Mouse (Mus musculus): ENCODE measurements at regions not wholly inside any gene's neighbourhood (a gene's known extent, or its start where the extent isn't known, plus 50 kb on each side); places are given as distances from the start of the nearest gene placed in this dataset.

- Histone ChIP-seq H3K9me3 (replicated peaks; ENCODE audit: control insufficient read depth, low read length) (no peaks in the 10 kb centered on the region), H3K4me1 (ENCODE audit: control insufficient read depth, insufficient read depth, low read length) (no peaks in the 10 kb centered on the region), H3K27ac (ENCODE audit: low read depth, low read length) (no peak overlapping the region), H3K36me3 (ENCODE audit: control insufficient read depth, insufficient read depth, low read length) (no peaks in the 10 kb centered on the region), H3K27me3 (replicated peaks; ENCODE audit: control insufficient read depth, insufficient read depth, low read length) (no peaks in the 10 kb centered on the region), H3K4me3 (ENCODE audit: low read depth, low read length) (no peak overlapping the region), H3K4me2 (ENCODE audit: low read length) (no peak overlapping the region), H3K9ac (ENCODE audit: low read length) (no peak overlapping the region)
- 89% methylated on average over 8 of the region's 8 CpGs for WGBS
- no peak for DNase-seq (ENCODE audit: low spot score)
- ATAC-seq: no peak
These were observed 227.2 kb upstream of the Foxq1 start for GRCm38 (mm10) chr13:31328756-31329155.

- DNase-seq (ENCODE audit: low spot score) (no peak), ATAC-seq (no peak)
- Histone ChIP-seq H3K4me2 (ENCODE audit: low read length) (no peak overlapping the region), H3K4me1 (ENCODE audit: control insufficient read depth, insufficient read depth, low read length) (no peaks in the 10 kb centered on the region), H3K9me3 (replicated peaks; ENCODE audit: control insufficient read depth, low read length) (no peaks in the 10 kb centered on the region), H3K36me3 (ENCODE audit: control insufficient read depth, insufficient read depth, low read length) (no peaks in the 10 kb centered on the region), H3K27me3 (replicated peaks; ENCODE audit: control insufficient read depth, insufficient read depth, low read length) (no peaks in the 10 kb centered on the region), H3K4me3 (ENCODE audit: low read depth, low read length) (no peak overlapping the region), H3K9ac (ENCODE audit: low read length) (no peak overlapping the region), H3K27ac (ENCODE audit: low read depth, low read length) (no peak overlapping the region)
- WGBS: 81% methylated on average over 5 of the region's 5 CpGs
These were observed 225.2 kb upstream of the Foxq1 start for GRCm38 (mm10) chr13:31330731-31331130.

- Histone ChIP-seq H3K4me2 (ENCODE audit: low read length) (no peak overlapping the region), H3K9ac (ENCODE audit: low read length) (no peak overlapping the region), H3K27me3 (replicated peaks; ENCODE audit: control insufficient read depth, insufficient read depth, low read length) (no peaks in the 10 kb centered on the region), H3K4me1 (ENCODE audit: control insufficient read depth, insufficient read depth, low read length) (no peaks in the 10 kb centered on the region), H3K9me3 (replicated peaks; ENCODE audit: control insufficient read depth, low read length) (no peaks in the 10 kb centered on the region), H3K36me3 (ENCODE audit: control insufficient read depth, insufficient read depth, low read length) (no peaks in the 10 kb centered on the region), H3K27ac (ENCODE audit: low read depth, low read length) (no peak overlapping the region), H3K4me3 (ENCODE audit: low read depth, low read length) (no peak overlapping the region)
- DNase-seq (ENCODE audit: low spot score) (no peak), ATAC-seq (no peak)
- 86% methylated on average over 3 of the region's 3 CpGs for WGBS
These were observed 221.0 kb upstream of the Foxq1 start for GRCm38 (mm10) chr13:31334981-31335380.

- Histone ChIP-seq H3K27ac (ENCODE audit: low read depth, low read length) (no peak overlapping the region), H3K36me3 (ENCODE audit: control insufficient read depth, insufficient read depth, low read length) (no peaks in the 10 kb centered on the region), H3K9ac (ENCODE audit: low read length) (no peak overlapping the region), H3K4me1 (ENCODE audit: control insufficient read depth, insufficient read depth, low read length) (no peaks in the 10 kb centered on the region), H3K4me2 (ENCODE audit: low read length) (no peak overlapping the region), H3K9me3 (replicated peaks; ENCODE audit: control insufficient read depth, low read length) (no peaks in the 10 kb centered on the region), H3K4me3 (ENCODE audit: low read depth, low read length) (no peak overlapping the region), H3K27me3 (replicated peaks; ENCODE audit: control insufficient read depth, insufficient read depth, low read length) (no peaks in the 10 kb centered on the region)
- 45% methylated on average over 6 of the region's 6 CpGs for WGBS
- DNase-seq (ENCODE audit: low spot score) (no peak), ATAC-seq (no peak)
These were observed 218.3 kb upstream of the Foxq1 start for GRCm38 (mm10) chr13:31337631-31338030.

DNA sequence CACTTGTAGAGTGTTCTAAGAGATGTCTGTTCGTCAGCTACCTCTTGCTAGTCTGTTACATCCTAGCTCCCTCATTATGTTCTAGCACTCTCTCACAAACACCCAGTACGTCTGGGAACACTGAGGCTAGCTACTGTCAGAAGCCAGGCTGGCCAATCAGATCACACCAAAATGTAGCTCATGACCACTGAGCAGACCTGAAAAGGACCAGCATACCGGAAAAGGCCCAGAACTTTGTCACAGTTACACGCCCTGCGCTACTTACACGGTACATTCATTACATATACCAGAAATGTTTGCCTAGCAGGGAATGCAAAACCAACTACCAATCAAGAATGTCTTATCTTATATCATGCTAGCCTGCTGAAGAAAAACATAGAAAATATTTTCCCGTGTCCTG lies 216.5 kb upstream of the Foxq1 start:
- 88% methylated on average over 7 of the region's 7 CpGs for WGBS
- H3K4me2 ChIP-seq (ENCODE audit: low read length): no peak overlapping the region
- DNase-seq (ENCODE audit: low spot score): no peak
- H3K9ac ChIP-seq (ENCODE audit: low read length): no peak overlapping the region
- no peak for ATAC-seq
- no peaks in the 10 kb centered on the region for H3K36me3 ChIP-seq (ENCODE audit: control insufficient read depth, insufficient read depth, low read length)
- no peaks in the 10 kb centered on the region for H3K9me3 ChIP-seq (replicated peaks; ENCODE audit: control insufficient read depth, low read length)
- no peaks in the 10 kb centered on the region for H3K27me3 ChIP-seq (replicated peaks; ENCODE audit: control insufficient read depth, insufficient read depth, low read length)
- H3K4me1 ChIP-seq (ENCODE audit: control insufficient read depth, insufficient read depth, low read length): no peaks in the 10 kb centered on the region
- H3K4me3 ChIP-seq (ENCODE audit: low read depth, low read length): no peak overlapping the region
- H3K27ac ChIP-seq (ENCODE audit: low read depth, low read length): no peak overlapping the region

DNA sequence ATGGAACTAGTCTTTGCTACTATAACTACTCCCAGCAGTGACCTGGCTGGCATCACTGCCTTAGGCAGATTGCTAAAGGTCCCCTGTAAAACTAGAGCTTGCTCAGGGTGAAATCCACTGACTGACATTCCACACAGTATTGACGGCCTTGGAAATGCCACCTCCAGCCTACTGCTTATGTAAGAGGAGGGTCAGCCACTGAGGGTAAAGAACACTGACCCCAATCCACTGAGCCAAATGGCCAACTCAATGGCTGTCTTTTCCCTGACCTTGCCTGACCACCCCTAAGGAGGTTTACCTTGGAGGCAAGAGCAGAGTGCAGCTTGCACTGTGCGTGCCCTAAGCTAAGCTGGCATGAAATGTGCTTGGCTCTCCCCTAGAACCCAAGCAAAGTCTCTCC lies 216.0 kb upstream of the Foxq1 start:
- no peak overlapping the region for H3K27ac ChIP-seq (ENCODE audit: low read depth, low read length)
- H3K4me1 ChIP-seq (ENCODE audit: control insufficient read depth, insufficient read depth, low read length): no peaks in the 10 kb centered on the region
- no peak overlapping the region for H3K4me2 ChIP-seq (ENCODE audit: low read length)
- no peaks in the 10 kb centered on the region for H3K36me3 ChIP-seq (ENCODE audit: control insufficient read depth, insufficient read depth, low read length)
- H3K4me3 ChIP-seq (ENCODE audit: low read depth, low read length): no peak overlapping the region
- H3K27me3 ChIP-seq (replicated peaks; ENCODE audit: control insufficient read depth, insufficient read depth, low read length): no peaks in the 10 kb centered on the region
- no peaks in the 10 kb centered on the region for H3K9me3 ChIP-seq (replicated peaks; ENCODE audit: control insufficient read depth, low read length)
- H3K9ac ChIP-seq (ENCODE audit: low read length): no peak overlapping the region
- ATAC-seq (no peak), DNase-seq (ENCODE audit: low spot score) (no peak)
- 82% methylated on average over 2 of the region's 2 CpGs for WGBS

- no peak overlapping the region for H3K4me2 ChIP-seq (ENCODE audit: low read length)
- DNase-seq (ENCODE audit: low spot score) (no peak), ATAC-seq (no peak)
- no peak overlapping the region for H3K4me3 ChIP-seq (ENCODE audit: low read depth, low read length)
- H3K9ac ChIP-seq (ENCODE audit: low read length): no peak overlapping the region
- WGBS: 68% methylated on average over 7 of the region's 7 CpGs
- no peaks in the 10 kb centered on the region for H3K36me3 ChIP-seq (ENCODE audit: control insufficient read depth, insufficient read depth, low read length)
- H3K9me3 ChIP-seq (replicated peaks; ENCODE audit: control insufficient read depth, low read length): no peaks in the 10 kb centered on the region
- no peaks in the 10 kb centered on the region for H3K4me1 ChIP-seq (ENCODE audit: control insufficient read depth, insufficient read depth, low read length)
- H3K27me3 ChIP-seq (replicated peaks; ENCODE audit: control insufficient read depth, insufficient read depth, low read length): no peaks in the 10 kb centered on the region
- H3K27ac ChIP-seq (ENCODE audit: low read depth, low read length): no peak overlapping the region
These were observed 215.5 kb upstream of the Foxq1 start for GRCm38 (mm10) chr13:31340363-31340948.

GRCm38 (mm10) chr13:31341282-31342100 lies 214.4 kb upstream of the Foxq1 start:
- Histone ChIP-seq H3K4me3 (ENCODE audit: low read depth, low read length) (no peak overlapping the region), H3K4me1 (ENCODE audit: control insufficient read depth, insufficient read depth, low read length) (no peaks in the 10 kb centered on the region), H3K4me2 (ENCODE audit: low read length) (no peak overlapping the region), H3K9me3 (replicated peaks; ENCODE audit: control insufficient read depth, low read length) (no peaks in the 10 kb centered on the region), H3K9ac (ENCODE audit: low read length) (no peak overlapping the region), H3K27me3 (replicated peaks; ENCODE audit: control insufficient read depth, insufficient read depth, low read length) (no peaks in the 10 kb centered on the region), H3K36me3 (ENCODE audit: control insufficient read depth, insufficient read depth, low read length) (no peaks in the 10 kb centered on the region), H3K27ac (ENCODE audit: low read depth, low read length) (no peak overlapping the region)
- DNase-seq (ENCODE audit: low spot score) (no peak), ATAC-seq (no peak)
- 85% methylated on average over 15 of the region's 15 CpGs for WGBS

DNA sequence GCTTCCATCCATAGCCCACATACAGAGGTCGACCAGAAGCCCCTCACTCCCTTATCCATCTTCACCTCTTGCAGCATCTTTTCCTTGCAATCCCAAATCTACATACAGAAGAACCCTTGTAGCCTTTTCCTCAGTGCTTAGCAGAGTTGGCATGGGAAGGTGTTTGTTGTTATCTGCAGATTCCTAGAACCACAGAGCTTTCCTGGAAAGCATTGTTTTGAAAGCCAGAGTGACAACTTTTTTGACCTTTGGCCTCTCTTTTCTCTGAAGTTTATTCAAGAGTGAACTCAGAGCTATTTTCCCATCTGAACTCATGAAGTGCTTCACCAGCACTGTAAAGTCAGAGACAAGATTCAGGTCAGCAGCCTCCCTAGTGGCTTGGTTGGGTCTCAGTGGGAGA lies 209.7 kb upstream of the Foxq1 start:
- Histone ChIP-seq H3K27ac (ENCODE audit: low read depth, low read length) (no peak overlapping the region), H3K36me3 (ENCODE audit: control insufficient read depth, insufficient read depth, low read length) (no peaks in the 10 kb centered on the region), H3K4me2 (ENCODE audit: low read length) (no peak overlapping the region), H3K9ac (ENCODE audit: low read length) (no peak overlapping the region), H3K9me3 (replicated peaks; ENCODE audit: control insufficient read depth, low read length) (no peaks in the 10 kb centered on the region), H3K27me3 (replicated peaks; ENCODE audit: control insufficient read depth, insufficient read depth, low read length) (no peaks in the 10 kb centered on the region), H3K4me3 (ENCODE audit: low read depth, low read length) (no peak overlapping the region), H3K4me1 (ENCODE audit: control insufficient read depth, insufficient read depth, low read length) (no peaks in the 10 kb centered on the region)
- 74% methylated on average over 1 of the region's 1 CpGs for WGBS
- no peak for DNase-seq (ENCODE audit: low spot score)
- ATAC-seq: no peak

All from forebrain, embryonic 14.5 days (tissue).